Mouse (Mus musculus): ENCODE measurements around the gene 1700092M07Rik.
A peak's percentile ranks its signal among the peaks of the same experiment; 100 is the strongest.

GRCm38 (mm10) chr19:8716767-8717475 lies 23.6 kb upstream of the 1700092M07Rik start:
- 0 out of 2 replicates have a peak, but pooled peaks have one; percentile 0 for TF ChIP-seq CTCF (IDR thresholded peaks at IDR 0.05; ENCODE audit: low read depth)
- TF ChIP-seq EP300 (IDR thresholded peaks at IDR 0.05; ENCODE audit: low read depth), result peak; percentile 32; the same call in 1 of the 2 replicates

All from liver, embryonic 14.5 days (tissue).